ENCODE assay signal across 7 mouse cellular contexts in genomic region chr9:65578801-65579249, GRCm38 (mm10). TPM values are rescaled to one million over a fixed set of nuclear protein-coding genes. Genes with fewer than 3 reads are reported as not detected.
DNase-seq lines count a peak whose midpoint lies in the region; ATAC-seq and TF ChIP-seq lines count a peak whose summit lies in the region.

No protein-coding gene starts in this region.

- H3K27ac ChIP-seq in embryonic fibroblast, embryonic 13.5 days (ENCODE audit: insufficient read depth, low read length), result peak overlapping the region; percentile 35
- no peak overlapping the region for H3K27ac ChIP-seq in hindbrain, embryonic 12.5 days
- H3K27ac ChIP-seq in midbrain, postnatal 0 days (ENCODE audit: low read depth, low read length), result no peak overlapping the region

- WGBS in hindbrain, embryonic 12.5 days, result 50% methylated on average over 9 of the region's 9 CpGs
- WGBS in midbrain, postnatal 0 days, result 67% methylated on average over 9 of the region's 9 CpGs

- TF ChIP-seq CTCF in embryonic fibroblast, embryonic 13.5 days (IDR thresholded peaks at IDR 0.05; ENCODE audit: borderline replicate concordance, insufficient read depth, low read length), result no peak
- TF ChIP-seq CTCF in midbrain, postnatal 0 days (IDR thresholded peaks at IDR 0.05), result no peak

- peaks cover 13% of the 10 kb centered on the region for H3K4me1 ChIP-seq in embryonic fibroblast, embryonic 13.5 days (ENCODE audit: control insufficient read depth, insufficient read depth, low read length)
- H3K4me1 ChIP-seq in hindbrain, embryonic 12.5 days, result peaks cover 39% of the 10 kb centered on the region
- peaks cover 2% of the 10 kb centered on the region; the same call in 1 of the 2 replicates for H3K4me1 ChIP-seq in midbrain, postnatal 0 days (ENCODE audit: insufficient read depth, low read length)

- peak; percentile 65 for DNase-seq in T-cell, adult 2 months (ENCODE audit: low spot score)
- peak; percentile 66 for DNase-seq in liver
- DNase-seq in midbrain, postnatal 0 days (ENCODE audit: low spot score), result no peak
- DNase-seq in frontal cortex, postnatal 10 days (ENCODE audit: low spot score in 2 of 2), result no peak
- DNase-seq in frontal cortex, postnatal 14 days (ENCODE audit: low spot score in 2 of 2), result no peak

- no peak for ATAC-seq in hindbrain, embryonic 12.5 days (ENCODE audit: low FRiP score)
- no peak for ATAC-seq in midbrain, postnatal 0 days (ENCODE audit: low FRiP score)

- H3K4me3 ChIP-seq in embryonic fibroblast, embryonic 13.5 days (ENCODE audit: insufficient read depth, low read length), result peak overlapping the region; percentile 93
- peak overlapping the region; percentile 61 for H3K4me3 ChIP-seq in hindbrain, embryonic 12.5 days
- peak overlapping the region; percentile 54; the same call in 1 of the 2 replicates for H3K4me3 ChIP-seq in midbrain, postnatal 0 days (ENCODE audit: low read depth, low read length)

- no peak overlapping the region for H3K9ac ChIP-seq in hindbrain, embryonic 12.5 days
- H3K9ac ChIP-seq in midbrain, postnatal 0 days (replicated peaks; ENCODE audit: low read length, poor library complexity, severe bottlenecking), result no peak overlapping the region

- TF ChIP-seq POLR2A in embryonic fibroblast, embryonic 13.5 days (IDR thresholded peaks at IDR 0.05; ENCODE audit: low read depth, low read length), result peak; percentile 46; the same call in 1 of the 2 replicates

- H3K9me3 ChIP-seq in hindbrain, embryonic 12.5 days (replicated peaks), result no peaks in the 10 kb centered on the region
- H3K9me3 ChIP-seq in midbrain, postnatal 0 days (ENCODE audit: low read length), result no peaks in the 10 kb centered on the region

- H3K27me3 ChIP-seq in hindbrain, embryonic 12.5 days, result no peaks in the 10 kb centered on the region
- H3K27me3 ChIP-seq in midbrain, postnatal 0 days (ENCODE audit: insufficient read depth, low read length), result no peaks in the 10 kb centered on the region

- H3K36me3 ChIP-seq in hindbrain, embryonic 12.5 days, result no peaks in the 10 kb centered on the region
- no peaks in the 10 kb centered on the region for H3K36me3 ChIP-seq in midbrain, postnatal 0 days (ENCODE audit: insufficient read depth, low read length)

- peak overlapping the region; percentile 58 for H3K4me2 ChIP-seq in hindbrain, embryonic 12.5 days (replicated peaks)
- peak overlapping the region; percentile 86 for H3K4me2 ChIP-seq in midbrain, postnatal 0 days (ENCODE audit: low read depth, low read length, poor library complexity, severe bottlenecking)

RNA-seq across cellular contexts. Expression of gene Plekho2, which starts 1.0 kb away (rescaled TPM):
- 58.1 and 78.4 TPM in 2 replicates for polyA plus RNA-seq in embryonic fibroblast, embryonic 13.5 days (2011; ENCODE audit: insufficient read length, low read depth, missing spikeins)
- polyA plus RNA-seq in hindbrain, embryonic 12.5 days (2016; fragmentation: Nextera tagmentation; extraction: Ambion mirVana), result 12.4 and 14.1 TPM in 2 replicates
- total RNA-seq in midbrain, postnatal 0 days (2014; rRNA removed), result 7.5 and 9.0 TPM in 2 replicates
- polyA plus RNA-seq in midbrain, postnatal 0 days (2015; fragmentation: Nextera tagmentation; extraction: Ambion mirVana), result 3.1 and 3.8 TPM in 2 replicates

RNA-seq across cellular contexts. Expression of gene Pif1, which starts 8.1 kb away (rescaled TPM):
- 8.3 and 10.9 TPM in 2 replicates for polyA plus RNA-seq in embryonic fibroblast, embryonic 13.5 days (2011; ENCODE audit: insufficient read length, low read depth, missing spikeins)
- 13.9 and 16.5 TPM in 2 replicates for polyA plus RNA-seq in hindbrain, embryonic 12.5 days (2016; fragmentation: Nextera tagmentation; extraction: Ambion mirVana)
- 0.99 and 2.2 TPM in 2 replicates for total RNA-seq in midbrain, postnatal 0 days (2014; rRNA removed)
- 0.33 and 0.77 TPM in 2 replicates for polyA plus RNA-seq in midbrain, postnatal 0 days (2015; fragmentation: Nextera tagmentation; extraction: Ambion mirVana)

RNA-seq across cellular contexts. Expression of gene Rbpms2, which starts 50.6 kb away (rescaled TPM):
- polyA plus RNA-seq in embryonic fibroblast, embryonic 13.5 days (2011; ENCODE audit: insufficient read length, low read depth, missing spikeins), result 22.7 and 34.1 TPM in 2 replicates
- 13.7 and 15.0 TPM in 2 replicates for polyA plus RNA-seq in hindbrain, embryonic 12.5 days (2016; fragmentation: Nextera tagmentation; extraction: Ambion mirVana)
- 3.1 and 5.8 TPM in 2 replicates for total RNA-seq in midbrain, postnatal 0 days (2014; rRNA removed)
- 3.4 and 3.7 TPM in 2 replicates for polyA plus RNA-seq in midbrain, postnatal 0 days (2015; fragmentation: Nextera tagmentation; extraction: Ambion mirVana)

RNA-seq across cellular contexts. Expression of gene Ankdd1a, which starts 58.8 kb away (rescaled TPM):
- polyA plus RNA-seq in embryonic fibroblast, embryonic 13.5 days (2011; ENCODE audit: insufficient read length, low read depth, missing spikeins), result not detected in 2 replicates
- polyA plus RNA-seq in hindbrain, embryonic 12.5 days (2016; fragmentation: Nextera tagmentation; extraction: Ambion mirVana), result 0.22 TPM in 1 of 2 replicates, not detected in the other
- 5.4 and 5.5 TPM in 2 replicates for total RNA-seq in midbrain, postnatal 0 days (2014; rRNA removed)
- polyA plus RNA-seq in midbrain, postnatal 0 days (2015; fragmentation: Nextera tagmentation; extraction: Ambion mirVana), result 1.4 TPM in 2 replicates

Comparison
In these comparisons a context has a peak if more than half of its experiments do, and no peak if none do; other contexts are left out.
1. DNase-seq: peak in T-cell, adult 2 months (single experiment) and liver (single experiment); none in midbrain, postnatal 0 days (single experiment), frontal cortex, postnatal 10 days (0 of 2) and frontal cortex, postnatal 14 days (0 of 2).
2. Peak in every context shown above with its lines, with median percentiles within 50 percentile points of each other: H3K4me3 ChIP-seq.